Mouse (Mus musculus): ENCODE measurements around the gene Gatm. TPM values are rescaled to one million over a fixed set of nuclear protein-coding genes. Genes with fewer than 3 reads are reported as not detected.

Gene Gatm
- polyA plus RNA-seq, 1 experiment = 65.2 TPM

DNA sequence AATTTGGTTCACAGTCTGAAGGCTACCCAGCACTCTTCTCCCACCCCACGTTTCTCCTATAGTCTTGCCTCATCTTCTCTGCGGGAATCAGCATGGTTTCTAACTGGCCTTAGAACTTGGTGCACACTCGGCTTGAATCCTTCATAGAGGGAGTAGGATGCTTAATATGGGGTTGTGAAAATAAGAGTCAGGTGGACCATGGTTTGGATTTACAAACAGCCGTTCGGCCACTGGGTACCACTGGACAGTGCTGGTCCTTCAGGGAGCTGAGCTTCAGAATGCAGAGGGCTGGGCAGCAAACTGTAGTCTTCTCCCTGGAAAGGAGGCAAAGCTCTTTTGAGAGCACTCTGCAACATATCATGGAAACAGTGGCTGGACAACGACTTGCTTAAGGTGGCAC lies 6.7 kb upstream of the Gatm start:
- TF ChIP-seq TCF12 (IDR thresholded peaks at IDR 0.05; ENCODE audit: insufficient read depth, poor library complexity, severe bottlenecking) (no peak), E2F4 (IDR thresholded peaks at IDR 0.05; ENCODE audit: insufficient read depth) (no peak)
- no peaks in the 10 kb centered on the region for H3K36me3 ChIP-seq (ENCODE audit: control insufficient read depth, insufficient read depth)
- H3K27me3 ChIP-seq (ENCODE audit: control insufficient read depth, insufficient read depth, insufficient read length) = no peaks in the 10 kb centered on the region

DNA sequence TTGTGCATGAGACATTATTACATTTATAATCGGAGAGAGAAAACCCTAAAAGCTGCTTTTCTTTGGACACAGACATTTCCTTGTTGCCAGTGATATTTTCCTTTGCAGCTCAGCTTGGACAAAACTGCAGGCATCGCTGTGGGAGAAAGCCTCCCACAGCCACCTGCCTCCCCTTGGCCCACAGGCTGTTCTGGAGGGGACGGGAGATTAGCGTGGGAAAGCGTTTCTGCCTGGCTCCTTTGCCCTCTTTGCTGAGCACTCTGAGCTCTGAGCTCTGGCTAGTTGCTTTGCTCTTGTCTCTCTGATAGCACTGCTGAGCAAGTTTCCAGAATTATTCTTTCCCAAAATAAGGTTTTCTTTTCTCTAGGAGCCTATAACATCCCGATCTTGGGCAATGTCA lies 5.1 kb upstream of the Gatm start:
- H3K36me3 ChIP-seq (ENCODE audit: control insufficient read depth, insufficient read depth) = no peaks in the 10 kb centered on the region
- H3K27me3 ChIP-seq (ENCODE audit: control insufficient read depth, insufficient read depth, insufficient read length) = no peaks in the 10 kb centered on the region
- no peaks in the 10 kb centered on the region for H3K79me2 ChIP-seq (ENCODE audit: control insufficient read depth, insufficient read depth)
- H3K4me2 ChIP-seq (ENCODE audit: low read depth) = no peak overlapping the region
- no peak overlapping the region for H3K4me3 ChIP-seq
- no peak for TF ChIP-seq TCF12 (IDR thresholded peaks at IDR 0.05; ENCODE audit: insufficient read depth, poor library complexity, severe bottlenecking)
- no peak for TF ChIP-seq TCF3 (IDR thresholded peaks at IDR 0.05; ENCODE audit: insufficient read length, low read depth)
- no peak for TF ChIP-seq MAX (IDR thresholded peaks at IDR 0.05; ENCODE audit: low read depth)
- TF ChIP-seq REST (IDR thresholded peaks at IDR 0.05; ENCODE audit: insufficient read depth, insufficient read length) = no peak
- TF ChIP-seq CEBPB (IDR thresholded peaks at IDR 0.05; ENCODE audit: insufficient read depth, poor library complexity, severe bottlenecking) = no peak
- TF ChIP-seq POLR2A (IDR thresholded peaks at IDR 0.05; ENCODE audit: insufficient read length, low read depth) = no peak
- TF ChIP-seq SRF (IDR thresholded peaks at IDR 0.05; ENCODE audit: control insufficient read depth, insufficient read length, low read depth) = no peak
- no peak overlapping the region for H3ac ChIP-seq (ENCODE audit: control insufficient read depth, insufficient read length)

More for the DNA sequence above, 6.7 kb upstream of the Gatm start:
- Histone ChIP-seq H3K4me3 (no peak overlapping the region), H3ac (ENCODE audit: control insufficient read depth, insufficient read length) (no peak overlapping the region), H3K4me2 (ENCODE audit: low read depth) (no peak overlapping the region), H3K79me2 (ENCODE audit: control insufficient read depth, insufficient read depth) (no peaks in the 10 kb centered on the region)

DNA sequence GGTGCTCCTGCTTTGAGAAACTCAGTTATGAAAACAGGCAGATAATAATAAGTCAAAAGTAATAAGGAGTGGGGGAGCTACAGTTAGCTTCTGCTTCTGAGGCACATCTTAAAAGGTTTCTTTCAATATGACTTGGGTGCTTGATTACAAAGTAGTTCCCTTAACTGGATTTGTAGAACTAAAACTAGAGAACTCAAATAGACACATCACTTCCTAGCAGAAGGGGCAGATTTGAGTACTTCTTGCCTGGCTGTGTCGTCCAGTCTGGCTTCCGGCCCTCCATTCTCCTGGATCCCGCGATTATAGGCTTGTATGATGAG lies 511 bp upstream of the Gatm start:
- H3K4me3 ChIP-seq = peak overlapping the region; percentile 29
- peaks cover 8% of the 10 kb centered on the region for H3K79me2 ChIP-seq (ENCODE audit: control insufficient read depth, insufficient read depth)
- H3ac ChIP-seq (ENCODE audit: control insufficient read depth, insufficient read length) = peak overlapping the region; percentile 8
- peaks cover 6% of the 10 kb centered on the region for H3K36me3 ChIP-seq (ENCODE audit: control insufficient read depth, insufficient read depth)
- TF ChIP-seq MYOD1 (IDR thresholded peaks at IDR 0.05; ENCODE audit: control insufficient read depth in 1 of 3, insufficient read length in 2 of 3, low read depth in 2 of 3) (no peak), E2F4 (IDR thresholded peaks at IDR 0.05; ENCODE audit: insufficient read depth) (no peak), MYOG (IDR thresholded peaks at IDR 0.05; ENCODE audit: control insufficient read depth in 1 of 3, insufficient read depth in 1 of 3, insufficient read length in 2 of 3, low read depth in 2 of 3) (no peak), MAX (IDR thresholded peaks at IDR 0.05; ENCODE audit: low read depth) (no peak), SRF (IDR thresholded peaks at IDR 0.05; ENCODE audit: control insufficient read depth, insufficient read length, low read depth) (no peak), USF1 (IDR thresholded peaks at IDR 0.05; ENCODE audit: low read depth) (no peak)
- H3K4me2 ChIP-seq (ENCODE audit: low read depth) = peak overlapping the region; percentile 76
- no peaks in the 10 kb centered on the region for H3K27me3 ChIP-seq (ENCODE audit: control insufficient read depth, insufficient read depth, insufficient read length)

DNA sequence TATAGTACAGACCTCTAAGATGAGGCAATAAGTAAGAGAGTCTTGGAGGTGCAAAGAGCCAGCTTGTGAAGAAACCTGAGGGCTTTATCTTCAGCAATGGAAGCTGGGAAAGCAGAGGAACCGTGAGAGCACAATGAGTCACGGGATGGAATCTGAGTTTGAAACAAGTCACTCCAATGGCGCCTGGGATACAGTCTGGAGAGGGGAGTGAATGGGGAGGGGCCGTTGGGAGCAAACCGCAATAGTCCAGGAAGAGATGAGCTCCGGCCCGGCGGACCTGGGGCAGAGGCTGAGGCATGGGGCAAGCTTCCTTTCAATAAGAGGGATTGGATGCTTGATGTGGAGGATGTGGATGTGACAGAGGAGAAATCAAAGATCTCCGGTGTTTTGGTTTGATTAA lies 2.3 kb downstream of the Gatm start:
- TF ChIP-seq CEBPB (IDR thresholded peaks at IDR 0.05; ENCODE audit: insufficient read depth, poor library complexity, severe bottlenecking) (no peak), MYOD1 (IDR thresholded peaks at IDR 0.05; ENCODE audit: control insufficient read depth in 1 of 3, insufficient read length in 2 of 3, low read depth in 2 of 3) (no peak), E2F4 (IDR thresholded peaks at IDR 0.05; ENCODE audit: insufficient read depth) (no peak), POLR2A (IDR thresholded peaks at IDR 0.05; ENCODE audit: insufficient read length, low read depth) (no peak), POLR2AphosphoS2 (IDR thresholded peaks at IDR 0.05; ENCODE audit: insufficient read length, low read depth) (no peak), TCF12 (IDR thresholded peaks at IDR 0.05; ENCODE audit: insufficient read depth, poor library complexity, severe bottlenecking) (no peak), REST (IDR thresholded peaks at IDR 0.05; ENCODE audit: insufficient read depth, insufficient read length) (no peak), MAX (IDR thresholded peaks at IDR 0.05; ENCODE audit: low read depth) (no peak), TCF3 (IDR thresholded peaks at IDR 0.05; ENCODE audit: insufficient read length, low read depth) (no peak), SRF (IDR thresholded peaks at IDR 0.05; ENCODE audit: control insufficient read depth, insufficient read length, low read depth) (no peak), USF1 (IDR thresholded peaks at IDR 0.05; ENCODE audit: low read depth) (no peak), MYOG (IDR thresholded peaks at IDR 0.05; ENCODE audit: control insufficient read depth in 1 of 3, insufficient read depth in 1 of 3, insufficient read length in 2 of 3, low read depth in 2 of 3) (no peak)
- H3K36me3 ChIP-seq (ENCODE audit: control insufficient read depth, insufficient read depth) = peaks cover 10% of the 10 kb centered on the region

DNA sequence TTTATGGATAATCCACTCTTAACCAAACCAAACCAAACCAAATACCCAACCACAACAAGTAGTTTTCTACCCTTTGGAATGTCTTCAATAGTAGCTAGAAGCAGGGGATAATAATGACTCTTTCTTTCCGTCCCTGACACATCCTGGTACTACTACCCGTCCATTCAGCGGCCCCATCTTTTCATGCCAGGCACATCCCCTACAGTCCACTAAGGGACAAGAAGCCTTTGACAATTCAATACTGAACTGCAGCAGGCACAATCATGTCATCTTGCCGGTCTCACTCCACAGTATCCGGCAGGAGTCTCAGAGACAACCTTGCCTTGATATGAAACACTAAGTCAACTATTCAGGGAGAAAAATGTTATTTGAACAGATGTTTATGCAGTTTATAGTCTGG lies 5.3 kb downstream of the Gatm start:
- Histone ChIP-seq H3K36me3 (ENCODE audit: control insufficient read depth, insufficient read depth) (peaks cover 14% of the 10 kb centered on the region), H3ac (ENCODE audit: control insufficient read depth, insufficient read length) (no peak overlapping the region), H3K4me3 (no peak overlapping the region), H3K4me2 (ENCODE audit: low read depth) (no peak overlapping the region), H3K27me3 (ENCODE audit: control insufficient read depth, insufficient read depth, insufficient read length) (no peaks in the 10 kb centered on the region), H3K79me2 (ENCODE audit: control insufficient read depth, insufficient read depth) (peaks cover 8% of the 10 kb centered on the region)
- TF ChIP-seq CEBPB (IDR thresholded peaks at IDR 0.05; ENCODE audit: insufficient read depth, poor library complexity, severe bottlenecking) (no peak), TCF3 (IDR thresholded peaks at IDR 0.05; ENCODE audit: insufficient read length, low read depth) (no peak), E2F4 (IDR thresholded peaks at IDR 0.05; ENCODE audit: insufficient read depth) (no peak), MYOD1 (IDR thresholded peaks at IDR 0.05; ENCODE audit: control insufficient read depth in 1 of 3, insufficient read length in 2 of 3, low read depth in 2 of 3) (no peak), MAX (IDR thresholded peaks at IDR 0.05; ENCODE audit: low read depth) (no peak), USF1 (IDR thresholded peaks at IDR 0.05; ENCODE audit: low read depth) (no peak), MYOG (IDR thresholded peaks at IDR 0.05; ENCODE audit: control insufficient read depth in 1 of 3, insufficient read depth in 1 of 3, insufficient read length in 2 of 3, low read depth in 2 of 3) (no peak), POLR2AphosphoS2 (IDR thresholded peaks at IDR 0.05; ENCODE audit: insufficient read length, low read depth) (no peak), TCF12 (IDR thresholded peaks at IDR 0.05; ENCODE audit: insufficient read depth, poor library complexity, severe bottlenecking) (no peak), REST (IDR thresholded peaks at IDR 0.05; ENCODE audit: insufficient read depth, insufficient read length) (no peak), SRF (IDR thresholded peaks at IDR 0.05; ENCODE audit: control insufficient read depth, insufficient read length, low read depth) (no peak), POLR2A (IDR thresholded peaks at IDR 0.05; ENCODE audit: insufficient read length, low read depth) (no peak)

More for the DNA sequence above, 2.3 kb downstream of the Gatm start:
- Histone ChIP-seq H3K4me2 (ENCODE audit: low read depth) (peak overlapping the region; percentile 76), H3K79me2 (ENCODE audit: control insufficient read depth, insufficient read depth) (peaks cover 8% of the 10 kb centered on the region), H3K4me3 (peak overlapping the region; percentile 29), H3ac (ENCODE audit: control insufficient read depth, insufficient read length) (no peak overlapping the region), H3K27me3 (ENCODE audit: control insufficient read depth, insufficient read depth, insufficient read length) (no peaks in the 10 kb centered on the region)
